Mouse (Mus musculus): ENCODE data around the gene Rab4a.

DNA sequence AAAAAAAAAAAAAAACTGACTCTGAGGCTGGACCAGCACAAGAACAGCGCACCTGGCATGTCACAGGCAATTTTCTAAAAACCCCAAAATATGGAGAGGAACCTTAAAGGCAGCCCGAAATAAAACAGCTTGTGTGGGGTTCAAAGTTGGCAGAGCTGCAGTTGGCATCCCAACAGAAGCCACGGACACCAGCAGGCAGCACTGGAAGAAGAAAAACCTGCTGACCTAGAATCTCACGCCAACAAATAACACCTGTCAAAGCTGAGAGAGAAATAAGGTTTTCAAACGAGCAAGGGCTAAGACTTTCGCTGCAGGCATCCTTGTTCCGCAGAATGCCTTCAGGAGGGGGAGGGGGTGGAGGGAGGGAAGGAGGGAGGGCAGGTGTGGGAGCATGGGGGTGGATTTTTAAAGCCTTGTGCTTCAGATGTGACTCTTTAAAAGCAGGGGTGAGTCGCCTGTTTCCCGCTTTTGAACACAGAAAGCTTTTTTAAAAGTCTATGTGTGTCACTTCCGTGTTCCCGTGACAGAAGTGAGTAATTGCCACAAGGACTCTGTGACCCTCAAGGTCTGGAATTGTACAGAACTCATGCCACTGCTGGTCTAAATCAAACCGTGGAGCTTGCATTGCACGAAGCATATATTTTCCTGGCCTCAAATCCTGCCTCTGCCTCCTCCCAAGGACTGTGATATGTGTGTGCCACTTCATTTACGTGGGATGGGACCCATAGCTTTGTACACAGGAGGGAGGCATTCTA lies 17.2 kb upstream of the Rab4a start:
- TF ChIP-seq POLR2A (IDR thresholded peaks at IDR 0.05; ENCODE audit: control insufficient read depth, extremely low read depth, insufficient read depth, low read length, poor library complexity) (no peak), CTCF (IDR thresholded peaks at IDR 0.05; ENCODE audit: borderline replicate concordance, control insufficient read depth, extremely low read depth, insufficient read depth, low read length, poor library complexity) (no peak)
